Mouse (Mus musculus) midbrain, embryonic 14.5 days (tissue): Measurements from ENCODE around the gene Tead1. TPM values are rescaled to one million over a fixed set of nuclear protein-coding genes. Genes with fewer than 3 reads are reported as not detected.

Experiments
- ATAC-seq: fragments of 200-750 bp; cut with Nextera tagmentation; 2 replicates; pipeline ENCODE4 v1.8.0; 2017; ENCODE audit warnings: moderate number of reproducible peaks, moderate library complexity; ENCODE audit not compliant: low FRiP score, low TSS enrichment
- DNase-seq: peaks from one replicate; pipeline ENCODE4 v3.0.0-alpha.2; 2015
- H3K27ac ChIP-seq: fragments of 300-500 bp; sonication (generic); replicated peaks from 2 replicates; pipeline ENCODE4 v1.5.1; 2014; ENCODE audit warnings: mild to moderate bottlenecking, low read depth, low read length, moderate library complexity
- H3K27me3 ChIP-seq: fragments of 300-500 bp; sonication (generic); 2 replicates; pipeline ENCODE4 v1.6.1; 2014; ENCODE audit warnings: low read length, control low read depth, mixed read lengths; ENCODE audit not compliant: control insufficient read depth, insufficient read depth
- H3K36me3 ChIP-seq: fragments of 300-500 bp; sonication (generic); 2 replicates; pipeline ENCODE4 v1.6.1; 2014; ENCODE audit warnings: low read length, control low read depth; ENCODE audit not compliant: control insufficient read depth, insufficient read depth
- H3K4me1 ChIP-seq: fragments of 300-500 bp; sonication (generic); 2 replicates; pipeline ENCODE4 v1.6.1; 2014; ENCODE audit warnings: mild to moderate bottlenecking, antibody characterized with exemption, low read length, control low read depth; ENCODE audit not compliant: control insufficient read depth, insufficient read depth
- H3K4me2 ChIP-seq: fragments of 300-500 bp; sonication (generic); 2 replicates; pipeline ENCODE4 v1.6.1; 2014; ENCODE audit warnings: mild to moderate bottlenecking, low read length, moderate library complexity
- H3K4me3 ChIP-seq: fragments of 300-500 bp; sonication (generic); replicated peaks from 2 replicates; pipeline ENCODE4 v1.5.1; 2014; ENCODE audit warnings: low read depth, low read length
- H3K9ac ChIP-seq: fragments of 300-500 bp; sonication (generic); replicated peaks from 2 replicates; pipeline ENCODE4 v1.6.1; 2014; ENCODE audit warnings: mild to moderate bottlenecking, low read length, moderate library complexity
- H3K9me3 ChIP-seq: fragments of 300-500 bp; sonication (generic); 2 replicates; pipeline ENCODE4 v1.6.1; 2016; ENCODE audit warnings: low read length, control low read depth, mixed read lengths; ENCODE audit not compliant: control insufficient read depth
- WGBS: fragments of 180-500 bp; shearing (Covaris S2); extraction: QIAGEN DNeasy Blood & Tissue Kit; methylation state at CpG from one replicate; pipeline ENCODE4 v1.1.7; 2014; 5-methylcytosine and 5-hydroxymethylcytosine counted together
- polyA plus RNA-seq: library from polyadenylated mRNA; unstranded; fragments of >200 nt; fragmentation: Nextera tagmentation; extraction: Ambion mirVana; gene quantifications from 2 replicates; pipeline ENCODE4 v1.2.1, GENCODE M21; 2014

Tead1 gene
- polyA plus RNA-seq, 1 experiment from 2014 or later = 10.7 TPM

DNA sequence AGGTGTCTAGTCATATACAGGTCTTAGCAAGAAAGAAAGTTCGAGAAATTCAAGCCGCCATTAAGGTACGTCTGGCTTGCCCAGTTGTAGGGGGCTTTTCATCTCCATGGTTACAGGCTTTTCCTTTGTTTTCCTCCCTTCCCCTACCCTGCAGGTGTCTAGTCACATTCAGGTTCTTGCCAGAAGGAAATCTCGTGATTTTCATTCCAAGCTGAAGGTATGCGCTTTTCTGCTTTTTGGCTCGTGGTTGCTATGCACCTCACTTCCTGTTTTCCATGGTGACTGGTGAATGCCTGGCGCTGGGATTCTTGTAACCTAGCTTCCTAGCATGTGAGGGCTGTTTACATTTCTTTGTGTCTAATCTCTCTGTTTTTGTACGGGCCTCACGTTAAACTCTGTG lies 162.8 kb downstream of the Tead1 start:
- Histone ChIP-seq H3K27ac (peak overlapping the region; percentile 74), H3K4me3 (peak overlapping the region; percentile 19), H3K4me2 (peak overlapping the region; percentile 50), H3K36me3 (no peaks in the 10 kb centered on the region), H3K27me3 (no peaks in the 10 kb centered on the region), H3K9ac (0 out of 2 replicates have a peak overlapping the region, but pooled peaks have one; percentile 16), H3K9me3 (peaks cover 3% of the 10 kb centered on the region; the same call in 1 of the 2 replicates), H3K4me1 (peaks cover 30% of the 10 kb centered on the region)
- WGBS = 1% methylated on average over 9 of the region's 9 CpGs
- DNase-seq (peak; percentile 84), ATAC-seq (peak; percentile 57; the same call in 1 of the 2 replicates)

- DNase-seq (no peak), ATAC-seq (no peak)
- 4% methylated on average over 8 of the region's 8 CpGs for WGBS
- Histone ChIP-seq H3K27me3 (no peaks in the 10 kb centered on the region), H3K4me3 (no peak overlapping the region), H3K4me2 (no peak overlapping the region), H3K36me3 (no peaks in the 10 kb centered on the region), H3K27ac (peak overlapping the region; percentile 61; the same call in 1 of the 2 replicates), H3K9ac (no peak overlapping the region), H3K4me1 (peaks cover 46% of the 10 kb centered on the region), H3K9me3 (no peaks in the 10 kb centered on the region)
Observed at GRCm38 (mm10) chr7:112851281-112851744, 172.2 kb downstream of the Tead1 start.

GRCm38 (mm10) chr7:112852149-112852839 lies 173.2 kb downstream of the Tead1 start:
- Histone ChIP-seq H3K4me3 (no peak overlapping the region), H3K27me3 (no peaks in the 10 kb centered on the region), H3K4me1 (peaks cover 47% of the 10 kb centered on the region), H3K36me3 (no peaks in the 10 kb centered on the region), H3K4me2 (no peak overlapping the region), H3K27ac (peak overlapping the region; percentile 60; the same call in 1 of the 2 replicates), H3K9me3 (no peaks in the 10 kb centered on the region), H3K9ac (no peak overlapping the region)
- ATAC-seq (no peak), DNase-seq (no peak)
- WGBS = 46% methylated on average over 7 of the region's 7 CpGs

DNA sequence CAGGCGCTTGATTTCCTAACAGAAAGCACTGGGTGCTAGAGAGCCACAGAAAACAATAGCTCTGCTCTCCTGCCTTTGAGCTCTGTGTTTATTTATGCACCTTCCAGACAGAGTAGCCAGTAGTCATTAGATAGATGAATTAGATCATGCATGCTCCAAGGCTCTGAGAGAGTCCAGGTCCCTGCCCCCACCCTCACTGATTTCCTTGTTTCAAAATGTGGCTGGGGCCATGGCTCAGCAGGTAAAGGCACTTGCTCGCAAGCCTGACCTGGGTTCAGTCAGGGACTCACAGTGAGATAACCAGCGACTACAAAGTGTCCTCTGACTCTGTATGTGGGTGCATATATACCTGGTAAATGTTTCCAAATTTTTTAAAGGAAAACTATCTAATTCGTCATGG lies 174.7 kb downstream of the Tead1 start:
- Histone ChIP-seq H3K27me3 (no peaks in the 10 kb centered on the region), H3K4me3 (no peak overlapping the region), H3K4me2 (no peak overlapping the region), H3K9ac (no peak overlapping the region), H3K36me3 (no peaks in the 10 kb centered on the region), H3K27ac (no peak overlapping the region), H3K9me3 (no peaks in the 10 kb centered on the region), H3K4me1 (peaks cover 47% of the 10 kb centered on the region)
- DNase-seq (no peak), ATAC-seq (no peak)
- WGBS = 71% methylated on average over 4 of the region's 4 CpGs

DNA sequence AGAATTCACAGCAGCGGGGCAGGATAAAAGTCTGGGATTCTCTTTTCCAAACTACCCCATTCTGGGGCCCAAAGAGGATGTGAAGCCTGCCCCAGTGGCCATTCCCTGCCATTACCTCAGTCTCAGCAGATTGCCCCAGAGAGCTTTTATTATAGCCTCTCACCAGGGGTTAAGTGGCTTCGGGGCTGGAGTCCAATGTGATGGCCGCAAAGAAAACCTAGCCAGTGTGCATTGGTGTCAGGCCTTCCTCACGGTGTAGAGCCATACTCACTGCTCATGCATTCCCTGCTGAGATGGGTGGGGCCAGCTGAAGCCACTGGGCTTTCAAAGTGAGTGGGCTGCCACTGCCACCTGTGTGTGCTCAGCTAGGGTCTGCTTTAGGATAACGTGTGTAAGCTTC lies 175.4 kb downstream of the Tead1 start:
- Histone ChIP-seq H3K27me3 (no peaks in the 10 kb centered on the region), H3K4me2 (no peak overlapping the region), H3K4me3 (no peak overlapping the region), H3K4me1 (peaks cover 47% of the 10 kb centered on the region), H3K9ac (no peak overlapping the region), H3K27ac (no peak overlapping the region), H3K36me3 (no peaks in the 10 kb centered on the region), H3K9me3 (no peaks in the 10 kb centered on the region)
- WGBS = 22% methylated on average over 5 of the region's 5 CpGs
- ATAC-seq = no peak
- DNase-seq = no peak

- Histone ChIP-seq H3K4me3 (no peak overlapping the region), H3K9ac (no peak overlapping the region), H3K4me1 (peaks cover 47% of the 10 kb centered on the region), H3K9me3 (no peaks in the 10 kb centered on the region), H3K27me3 (no peaks in the 10 kb centered on the region), H3K36me3 (no peaks in the 10 kb centered on the region), H3K27ac (peak overlapping the region; percentile 32; the same call in 1 of the 2 replicates), H3K4me2 (no peak overlapping the region)
- ATAC-seq = no peak
- no peak for DNase-seq
- WGBS = 68% methylated on average over 6 of the region's 6 CpGs
Observed at GRCm38 (mm10) chr7:112855419-112855818, 176.3 kb downstream of the Tead1 start.

- no peak overlapping the region for H3K4me2 ChIP-seq
- H3K4me3 ChIP-seq = no peak overlapping the region
- WGBS = 22% methylated on average over 7 of the region's 7 CpGs
- no peak overlapping the region for H3K9ac ChIP-seq
- H3K4me1 ChIP-seq = peaks cover 42% of the 10 kb centered on the region
- no peaks in the 10 kb centered on the region for H3K9me3 ChIP-seq
- ATAC-seq = no peak
- no peak for DNase-seq
- no peaks in the 10 kb centered on the region for H3K27me3 ChIP-seq
- no peaks in the 10 kb centered on the region for H3K36me3 ChIP-seq
- H3K27ac ChIP-seq = no peak overlapping the region
Observed at GRCm38 (mm10) chr7:112856121-112856571, 177.0 kb downstream of the Tead1 start.

- no peak for ATAC-seq
- Histone ChIP-seq H3K27ac (no peak overlapping the region), H3K4me3 (no peak overlapping the region), H3K9ac (no peak overlapping the region), H3K4me2 (no peak overlapping the region), H3K36me3 (no peaks in the 10 kb centered on the region), H3K9me3 (no peaks in the 10 kb centered on the region), H3K4me1 (peaks cover 38% of the 10 kb centered on the region), H3K27me3 (no peaks in the 10 kb centered on the region)
- no peak for DNase-seq
- WGBS = 72% methylated on average over 10 of the region's 10 CpGs
Observed at GRCm38 (mm10) chr7:112856583-112856982, 177.5 kb downstream of the Tead1 start.

DNA sequence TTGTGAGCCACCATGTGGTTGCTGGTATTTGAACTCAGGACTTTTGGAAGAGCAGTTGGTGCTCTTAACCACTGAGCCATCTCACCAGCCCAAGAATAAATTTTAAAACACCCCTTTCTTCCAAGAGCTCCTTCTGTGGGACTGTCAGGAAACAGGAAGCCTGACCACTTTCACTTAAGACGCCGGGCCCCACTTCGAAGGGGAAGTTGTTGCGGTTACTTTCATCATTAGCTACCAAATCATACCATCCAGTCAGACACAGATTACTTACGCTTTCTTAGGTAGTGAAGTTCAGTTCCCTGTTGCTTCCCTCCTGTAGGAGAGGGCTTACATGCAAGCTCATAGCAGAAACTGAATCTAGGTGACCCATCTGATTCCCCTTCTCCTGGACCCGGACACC lies 180.8 kb downstream of the Tead1 start:
- 98% methylated on average over 6 of the region's 6 CpGs for WGBS
- no peaks in the 10 kb centered on the region for H3K27me3 ChIP-seq
- H3K27ac ChIP-seq = no peak overlapping the region
- H3K4me2 ChIP-seq = no peak overlapping the region
- H3K36me3 ChIP-seq = peaks cover 12% of the 10 kb centered on the region
- DNase-seq (no peak), ATAC-seq (no peak)
- H3K9ac ChIP-seq = no peak overlapping the region
- H3K4me3 ChIP-seq = no peak overlapping the region
- peaks cover 9% of the 10 kb centered on the region for H3K4me1 ChIP-seq
- no peaks in the 10 kb centered on the region for H3K9me3 ChIP-seq
